ENCODE assay signal across 13 mouse cellular contexts in genomic region chr1:155252631-155253121, GRCm38 (mm10). TPM values are rescaled to one million over a fixed set of nuclear protein-coding genes. Genes with fewer than 3 reads are reported as not detected.
DNase-seq lines count a peak whose midpoint lies in the region; ATAC-seq and TF ChIP-seq lines count a peak whose summit lies in the region.
"Had no signal": no experiment of that assay in that cellular context is flagged by ENCODE, and none has a peak within 500 bp of the region (broad histone marks: within the 10 kb centered on the region; RNA-seq: fewer than 3 reads in every experiment).

No protein-coding gene starts in this region.

- no peak for TF ChIP-seq POLR2A in kidney, adult 2 months (IDR thresholded peaks at IDR 0.05; ENCODE audit: low read depth, low read length)

- no peaks in the 10 kb centered on the region for H3K9me3 ChIP-seq in hindbrain, embryonic 13.5 days
- H3K9me3 ChIP-seq in hindbrain, embryonic 11.5 days (ENCODE audit: control insufficient read depth, low read length): no peaks in the 10 kb centered on the region
- no peaks in the 10 kb centered on the region for H3K9me3 ChIP-seq in liver, embryonic 12.5 days (replicated peaks)

- H3K4me3 ChIP-seq in hindbrain, embryonic 13.5 days: no peak overlapping the region
- no peak overlapping the region for H3K4me3 ChIP-seq in hindbrain, embryonic 11.5 days (ENCODE audit: low read depth, low read length)
- H3K4me3 ChIP-seq in kidney, adult 2 months (ENCODE audit: insufficient read depth, low read depth, low read length): no peak overlapping the region
- no peak overlapping the region for H3K4me3 ChIP-seq in liver, embryonic 12.5 days
- H3K4me3 ChIP-seq: myocyte had no signal

- no peaks in the 10 kb centered on the region for H3K36me3 ChIP-seq in hindbrain, embryonic 13.5 days
- H3K36me3 ChIP-seq in hindbrain, embryonic 11.5 days (ENCODE audit: control insufficient read depth, insufficient read depth, low read length): no peaks in the 10 kb centered on the region
- H3K36me3 ChIP-seq in kidney, adult 2 months (ENCODE audit: control insufficient read depth, insufficient read depth, low read length): no peaks in the 10 kb centered on the region
- no peaks in the 10 kb centered on the region for H3K36me3 ChIP-seq in liver, embryonic 12.5 days

- H3K27ac ChIP-seq in hindbrain, embryonic 13.5 days: no peak overlapping the region
- no peak overlapping the region for H3K27ac ChIP-seq in hindbrain, embryonic 11.5 days (ENCODE audit: low read depth, low read length)
- H3K27ac ChIP-seq in kidney, adult 2 months (ENCODE audit: insufficient read depth, low read depth, low read length): peak overlapping the region; percentile 62
- no peak overlapping the region for H3K27ac ChIP-seq in liver, embryonic 12.5 days

- H3K4me2 ChIP-seq in hindbrain, embryonic 13.5 days: no peak overlapping the region
- H3K4me2 ChIP-seq in hindbrain, embryonic 11.5 days (replicated peaks; ENCODE audit: low read depth, low read length): no peak overlapping the region
- no peak overlapping the region for H3K4me2 ChIP-seq in liver, embryonic 12.5 days

- WGBS in hindbrain, embryonic 13.5 days: 60% methylated on average over 6 of the region's 6 CpGs
- WGBS in hindbrain, embryonic 11.5 days: 54% methylated on average over 6 of the region's 6 CpGs
- WGBS in kidney, adult 2 months: 32% methylated on average over 6 of the region's 6 CpGs
- 28% methylated on average over 6 of the region's 6 CpGs for WGBS in liver, embryonic 12.5 days (ENCODE audit: insufficient replicate concordance)

- DNase-seq in hindbrain, embryonic 11.5 days (ENCODE audit: low spot score): no peak
- peak; percentile 13 for DNase-seq in MN1 (ENCODE audit: low spot score)
- DNase-seq in kidney, adult 2 months: peak; percentile 78
- DNase-seq in right cerebral cortex, postnatal 25 days: no peak
- DNase-seq in lung, postnatal 4 days: no peak
- DNase-seq: cerebellum, postnatal 25 days; heart, postnatal 36 days; thymus, postnatal 14 days had no signal

- ATAC-seq in hindbrain, embryonic 13.5 days (ENCODE audit: low FRiP score): no peak
- ATAC-seq in hindbrain, embryonic 11.5 days (ENCODE audit: low FRiP score): no peak
- peak; percentile 68 for ATAC-seq in liver, embryonic 12.5 days
- ATAC-seq in CD4-positive, CD25-positive, alpha-beta regulatory T cell, adult 4 months: no peak
- ATAC-seq: lung, postnatal 0 days had no signal

- peak overlapping the region; percentile 35; the same call in 1 of the 2 replicates for H3K9ac ChIP-seq in hindbrain, embryonic 13.5 days
- no peak overlapping the region for H3K9ac ChIP-seq in hindbrain, embryonic 11.5 days (ENCODE audit: low read depth, low read length)
- H3K9ac ChIP-seq in liver, embryonic 12.5 days: no peak overlapping the region

- no peaks in the 10 kb centered on the region for H3K27me3 ChIP-seq in hindbrain, embryonic 13.5 days
- H3K27me3 ChIP-seq in hindbrain, embryonic 11.5 days (ENCODE audit: control insufficient read depth, insufficient read depth, low read length): no peaks in the 10 kb centered on the region
- H3K27me3 ChIP-seq in kidney, adult 2 months (replicated peaks; ENCODE audit: control insufficient read depth, insufficient read depth, low read length): no peaks in the 10 kb centered on the region
- H3K27me3 ChIP-seq in liver, embryonic 12.5 days (replicated peaks): peaks cover 21% of the 10 kb centered on the region

- no peaks in the 10 kb centered on the region for H3K4me1 ChIP-seq in hindbrain, embryonic 13.5 days (replicated peaks)
- no peaks in the 10 kb centered on the region for H3K4me1 ChIP-seq in hindbrain, embryonic 11.5 days (replicated peaks; ENCODE audit: control insufficient read depth, insufficient read depth, low read length)
- peaks cover 20% of the 10 kb centered on the region; the same call in 1 of the 2 replicates for H3K4me1 ChIP-seq in kidney, adult 2 months (ENCODE audit: control insufficient read depth, insufficient read depth, low read length)
- H3K4me1 ChIP-seq in liver, embryonic 12.5 days: peaks cover 13% of the 10 kb centered on the region

- TF ChIP-seq CTCF in kidney, adult 2 months (conservative IDR thresholded peaks at IDR 0.05; ENCODE audit: insufficient read depth, insufficient read length, low read depth, low read length): no peak

RNA-seq across cellular contexts. Expression of gene BC034090, which starts 8.4 kb away (rescaled TPM):
- polyA plus RNA-seq in hindbrain, embryonic 13.5 days (2015; fragmentation: Nextera tagmentation; extraction: Ambion mirVana): 3.9 and 4.7 TPM in 2 replicates
- 1.7 and 2.5 TPM in 2 replicates for polyA plus RNA-seq in hindbrain, embryonic 11.5 days (2014; fragmentation: Nextera tagmentation; extraction: Ambion mirVana)
- 92.2 and 98.3 TPM in 2 replicates for polyA plus RNA-seq in kidney, adult 2 months (2012; rRNA removed)
- 0.28 and 0.46 TPM in 2 replicates for polyA plus RNA-seq in liver, embryonic 12.5 days (2016; fragmentation: Nextera tagmentation; extraction: Ambion mirVana)
- polyA plus RNA-seq in CD4-positive, CD25-positive, alpha-beta regulatory T cell, adult 4 months (2017; shearing (Covaris generic)): under 1 TPM; 0.29 to 0.32 TPM

Comparison
In these comparisons a context has a peak if more than half of its experiments do, and no peak if none do; other contexts are left out.
1. DNase-seq: peak in MN1 (single experiment) and kidney, adult 2 months (single experiment); none in hindbrain, embryonic 11.5 days (single experiment), right cerebral cortex, postnatal 25 days (single experiment) and lung, postnatal 4 days (0 of 2).
2. RNA of gene BC034090, which starts 8.4 kb away (polyA plus RNA-seq): 92.2 to 98.3 TPM in kidney, adult 2 months; 3.9 to 4.7 TPM in hindbrain, embryonic 13.5 days, 1.7 to 2.5 TPM in hindbrain, embryonic 11.5 days, 0.28 to 0.46 TPM in liver, embryonic 12.5 days and 0.29 to 0.32 TPM in CD4-positive, CD25-positive, alpha-beta regulatory T cell, adult 4 months; every median in the first group is over 10 times any median in the second.